Mouse (Mus musculus): Measurements from ENCODE around the gene Fat4. TPM values are rescaled to one million over a fixed set of nuclear protein-coding genes. Genes with fewer than 3 reads are reported as not detected.

Gene Fat4
- polyA plus RNA-seq, 1 experiment, result 0.24 TPM

DNA sequence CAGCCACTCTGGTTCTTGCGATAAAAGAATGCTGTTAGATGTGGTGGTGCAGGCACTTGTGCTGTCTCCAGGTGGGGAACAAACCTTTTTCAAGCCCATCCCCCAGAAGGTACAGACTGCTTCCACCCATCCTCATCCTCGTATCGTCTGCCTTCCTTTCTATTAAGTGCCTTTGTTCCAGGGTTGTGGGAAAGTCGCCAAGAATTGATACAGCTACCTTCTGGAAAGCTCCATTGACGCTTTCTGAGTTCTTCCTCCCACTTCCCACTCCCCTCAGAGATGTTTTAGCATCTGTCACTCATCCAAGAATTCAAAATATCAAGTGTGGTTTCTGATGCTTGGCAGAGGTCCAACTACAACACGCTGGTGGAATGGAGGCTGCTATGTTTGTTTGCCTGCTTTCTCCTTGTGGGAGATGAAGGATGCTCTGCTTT is 6.1 kb downstream of the Fat4 start:
- Histone ChIP-seq H3K4me1 (ENCODE audit: control insufficient read depth, insufficient read depth, low read length) (peaks cover 2% of the 10 kb centered on the region; the same call in 1 of the 2 replicates), H3K4me3 (ENCODE audit: insufficient read depth, low read length) (no peak overlapping the region), H3K27ac (ENCODE audit: insufficient read depth, low read depth, low read length) (no peak overlapping the region)
- no peak for TF ChIP-seq POLR2A (IDR thresholded peaks at IDR 0.05; ENCODE audit: borderline replicate concordance, low read depth, low read length)
- no peak for TF ChIP-seq CTCF (IDR thresholded peaks at IDR 0.05; ENCODE audit: low read depth, low read length)

GRCm38 (mm10) chr3:38900839-38901238 is 14.1 kb downstream of the Fat4 start:
- no peak overlapping the region for H3K4me3 ChIP-seq (ENCODE audit: insufficient read depth, low read length)
- H3K4me1 ChIP-seq (ENCODE audit: control insufficient read depth, insufficient read depth, low read length), result no peaks in the 10 kb centered on the region
- TF ChIP-seq CTCF (IDR thresholded peaks at IDR 0.05; ENCODE audit: low read depth, low read length), result no peak
- no peak for TF ChIP-seq POLR2A (IDR thresholded peaks at IDR 0.05; ENCODE audit: borderline replicate concordance, low read depth, low read length)
- H3K27ac ChIP-seq (ENCODE audit: insufficient read depth, low read depth, low read length), result no peak overlapping the region

DNA sequence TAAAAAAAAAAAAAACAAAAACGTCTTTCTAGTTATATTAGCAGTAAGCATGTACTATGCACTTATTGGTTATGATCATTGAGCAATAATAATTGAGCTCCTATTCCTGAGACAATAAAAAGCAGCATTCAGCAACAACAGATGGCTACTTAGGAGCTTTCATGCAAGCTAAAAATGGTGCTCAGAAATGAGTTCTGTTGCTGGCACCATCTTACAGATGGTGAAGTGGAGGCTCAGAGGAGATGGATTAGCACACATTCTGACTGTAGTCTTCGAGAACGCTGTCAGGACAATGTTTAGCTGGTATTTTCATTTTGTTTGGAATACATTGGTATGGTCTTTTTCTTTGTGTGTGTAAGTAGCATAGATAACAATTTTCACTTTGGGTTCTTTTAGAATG is 20.1 kb downstream of the Fat4 start:
- Histone ChIP-seq H3K4me1 (ENCODE audit: control insufficient read depth, insufficient read depth, low read length) (no peaks in the 10 kb centered on the region), H3K27ac (ENCODE audit: insufficient read depth, low read depth, low read length) (no peak overlapping the region), H3K4me3 (ENCODE audit: insufficient read depth, low read length) (no peak overlapping the region)
- TF ChIP-seq CTCF (IDR thresholded peaks at IDR 0.05; ENCODE audit: low read depth, low read length), result no peak
- TF ChIP-seq POLR2A (IDR thresholded peaks at IDR 0.05; ENCODE audit: borderline replicate concordance, low read depth, low read length), result no peak

DNA sequence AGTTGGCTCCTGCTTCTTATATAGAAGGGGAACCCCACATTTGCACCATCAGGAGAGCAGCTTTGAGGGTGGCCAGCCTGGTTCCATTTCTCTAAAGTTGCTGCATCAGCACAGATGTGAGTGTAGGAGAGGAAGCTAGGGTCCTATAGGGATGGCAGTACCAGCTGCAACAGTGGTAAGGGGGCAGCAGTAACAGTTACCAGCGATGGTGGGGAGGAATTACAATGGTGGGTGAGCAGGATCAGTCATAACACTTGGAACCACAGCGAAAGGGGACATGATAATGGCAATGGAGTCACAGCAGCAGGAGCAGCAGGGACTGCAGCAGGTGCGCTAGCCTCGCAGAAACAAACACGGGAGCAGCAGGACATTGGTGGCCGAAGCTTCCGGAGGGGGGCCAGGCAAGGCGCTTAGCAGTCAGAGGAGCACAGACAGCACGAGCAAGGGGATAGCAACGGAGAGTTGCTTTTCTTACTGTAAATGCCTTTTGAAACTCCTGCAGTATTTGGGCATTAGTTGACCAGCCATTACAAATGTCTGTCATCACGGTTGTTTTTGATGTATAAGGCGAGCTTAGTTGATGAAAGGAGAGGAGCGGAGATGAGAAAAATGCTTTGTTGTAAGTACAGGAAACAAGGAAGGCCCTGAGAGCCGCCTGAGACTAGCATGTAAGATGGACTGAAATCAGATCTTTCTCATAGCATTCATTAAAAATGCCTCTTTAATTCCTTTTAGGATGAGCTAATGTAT is 21.1 kb downstream of the Fat4 start:
- Histone ChIP-seq H3K4me3 (ENCODE audit: insufficient read depth, low read length) (no peak overlapping the region), H3K4me1 (ENCODE audit: control insufficient read depth, insufficient read depth, low read length) (no peaks in the 10 kb centered on the region), H3K27ac (ENCODE audit: insufficient read depth, low read depth, low read length) (no peak overlapping the region)
- TF ChIP-seq POLR2A (IDR thresholded peaks at IDR 0.05; ENCODE audit: borderline replicate concordance, low read depth, low read length) (no peak), CTCF (IDR thresholded peaks at IDR 0.05; ENCODE audit: low read depth, low read length) (no peak)

- TF ChIP-seq CTCF (IDR thresholded peaks at IDR 0.05; ENCODE audit: low read depth, low read length) (no peak), POLR2A (IDR thresholded peaks at IDR 0.05; ENCODE audit: borderline replicate concordance, low read depth, low read length) (no peak)
- no peak overlapping the region for H3K4me3 ChIP-seq (ENCODE audit: insufficient read depth, low read length)
- no peak overlapping the region for H3K27ac ChIP-seq (ENCODE audit: insufficient read depth, low read depth, low read length)
- H3K4me1 ChIP-seq (ENCODE audit: control insufficient read depth, insufficient read depth, low read length), result no peaks in the 10 kb centered on the region
Measured at GRCm38 (mm10) chr3:38908426-38909111, 21.8 kb downstream of the Fat4 start.

GRCm38 (mm10) chr3:38912768-38913487 is 26.2 kb downstream of the Fat4 start:
- Histone ChIP-seq H3K4me3 (ENCODE audit: insufficient read depth, low read length) (no peak overlapping the region), H3K27ac (ENCODE audit: insufficient read depth, low read depth, low read length) (no peak overlapping the region), H3K4me1 (ENCODE audit: control insufficient read depth, insufficient read depth, low read length) (no peaks in the 10 kb centered on the region)
- no peak for TF ChIP-seq POLR2A (IDR thresholded peaks at IDR 0.05; ENCODE audit: borderline replicate concordance, low read depth, low read length)
- no peak for TF ChIP-seq CTCF (IDR thresholded peaks at IDR 0.05; ENCODE audit: low read depth, low read length)

DNA sequence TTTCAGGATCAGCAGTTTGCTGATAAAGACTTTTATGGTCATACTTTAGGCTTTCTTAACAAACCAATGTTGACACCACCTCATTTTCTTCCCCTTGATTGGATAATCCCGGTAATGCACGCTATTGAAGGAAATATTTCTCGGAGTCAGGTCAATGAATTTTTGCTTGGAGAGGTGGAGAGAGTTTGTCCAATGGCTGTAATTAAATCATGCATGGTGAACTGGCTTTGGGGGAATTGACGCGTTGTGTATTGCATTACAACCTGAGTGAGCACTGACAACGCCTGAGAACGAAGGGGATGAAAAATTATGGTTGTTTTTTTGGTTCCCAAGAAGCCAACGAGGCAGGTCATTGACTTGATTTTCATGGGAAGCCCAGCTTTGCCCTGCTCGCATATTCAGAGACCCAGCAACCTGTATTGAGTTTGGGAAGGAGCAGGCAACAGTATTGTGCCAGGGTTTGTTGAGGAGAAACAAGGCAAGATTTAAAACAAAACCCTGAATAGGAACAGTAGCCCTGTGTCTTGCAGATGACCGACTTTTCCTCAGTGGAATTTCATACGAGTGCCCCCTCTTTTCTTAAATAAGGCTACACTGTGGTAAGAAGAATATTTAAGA is 26.9 kb downstream of the Fat4 start:
- no peaks in the 10 kb centered on the region for H3K4me1 ChIP-seq (ENCODE audit: control insufficient read depth, insufficient read depth, low read length)
- no peak overlapping the region for H3K27ac ChIP-seq (ENCODE audit: insufficient read depth, low read depth, low read length)
- no peak overlapping the region for H3K4me3 ChIP-seq (ENCODE audit: insufficient read depth, low read length)
- TF ChIP-seq CTCF (IDR thresholded peaks at IDR 0.05; ENCODE audit: low read depth, low read length) (no peak), POLR2A (IDR thresholded peaks at IDR 0.05; ENCODE audit: borderline replicate concordance, low read depth, low read length) (no peak)

GRCm38 (mm10) chr3:38918926-38919325 is 32.2 kb downstream of the Fat4 start:
- Histone ChIP-seq H3K4me1 (ENCODE audit: control insufficient read depth, insufficient read depth, low read length) (no peaks in the 10 kb centered on the region), H3K27ac (ENCODE audit: insufficient read depth, low read depth, low read length) (no peak overlapping the region), H3K4me3 (ENCODE audit: insufficient read depth, low read length) (no peak overlapping the region)
- TF ChIP-seq POLR2A (IDR thresholded peaks at IDR 0.05; ENCODE audit: borderline replicate concordance, low read depth, low read length), result no peak
- no peak for TF ChIP-seq CTCF (IDR thresholded peaks at IDR 0.05; ENCODE audit: low read depth, low read length)

DNA sequence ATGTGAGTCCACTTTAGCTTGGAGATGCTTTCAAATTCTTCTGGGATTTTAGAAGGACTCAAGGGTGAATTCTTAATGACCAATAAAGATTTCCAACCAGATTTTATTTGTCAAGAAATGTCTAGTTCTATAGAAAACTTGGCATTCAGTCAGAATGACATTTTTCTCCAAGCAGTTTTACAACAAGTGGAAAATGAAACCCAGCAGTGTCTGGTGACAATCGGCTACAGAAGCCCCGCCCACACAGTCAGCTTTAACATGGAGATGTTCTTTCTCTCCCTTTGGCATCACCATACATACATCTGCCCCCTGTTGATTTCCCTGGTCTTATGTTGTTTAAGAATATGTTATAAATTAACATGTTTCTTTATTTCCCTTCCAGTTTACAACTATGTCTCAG is 34.3 kb downstream of the Fat4 start:
- Histone ChIP-seq H3K4me3 (ENCODE audit: insufficient read depth, low read length) (no peak overlapping the region), H3K27ac (ENCODE audit: insufficient read depth, low read depth, low read length) (no peak overlapping the region), H3K4me1 (ENCODE audit: control insufficient read depth, insufficient read depth, low read length) (no peaks in the 10 kb centered on the region)
- TF ChIP-seq POLR2A (IDR thresholded peaks at IDR 0.05; ENCODE audit: borderline replicate concordance, low read depth, low read length) (no peak), CTCF (IDR thresholded peaks at IDR 0.05; ENCODE audit: low read depth, low read length) (no peak)

Data from bone marrow macrophage, adult 2 months (primary cell).